Mouse (Mus musculus): Measurements from ENCODE around the gene Scn4b.

DNA sequence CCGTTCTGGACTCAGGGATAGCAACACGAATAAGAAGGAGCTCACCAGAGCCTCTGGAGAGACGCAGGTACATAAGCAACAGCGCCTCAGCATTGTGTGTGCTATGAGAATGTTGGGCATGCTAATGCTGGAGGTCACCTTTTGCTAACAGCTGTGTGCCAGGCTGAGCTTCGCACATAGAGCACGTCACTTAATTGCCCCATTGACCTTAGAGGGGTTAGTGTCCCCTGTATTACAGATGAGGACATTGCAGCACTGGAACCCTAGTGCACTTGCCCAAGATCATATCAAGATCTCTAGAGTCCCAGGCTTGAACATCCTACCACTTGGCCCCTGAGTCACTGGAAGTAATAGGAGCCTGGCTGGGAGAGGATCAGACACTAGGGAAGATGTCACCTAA, 17.6 kb upstream of the Scn4b start:
- TF ChIP-seq GATA1 (IDR thresholded peaks at IDR 0.05; ENCODE audit: borderline replicate concordance, low read length), result no peak
- no peak for TF ChIP-seq FLI1 (IDR thresholded peaks at IDR 0.05; ENCODE audit: low read length)

All from megakaryocyte, embryonic 14.5 days (primary cell).